Mouse (Mus musculus): ENCODE data around the gene Rpl3l. TPM values are rescaled to one million over a fixed set of nuclear protein-coding genes. Genes with fewer than 3 reads are reported as not detected.

Gene Rpl3l
- 0.50 TPM in 1 of 2 replicates, not detected in the other for total RNA-seq (2017)

GRCm38 (mm10) chr17:24727618-24728017 is at the start of gene Rpl3l:
Rpl3l (plus strand) TSS chr17:24727820.
- no peak for ATAC-seq (replicated peaks; ENCODE audit: low read depth, poor library complexity, severe bottlenecking)

DNA sequence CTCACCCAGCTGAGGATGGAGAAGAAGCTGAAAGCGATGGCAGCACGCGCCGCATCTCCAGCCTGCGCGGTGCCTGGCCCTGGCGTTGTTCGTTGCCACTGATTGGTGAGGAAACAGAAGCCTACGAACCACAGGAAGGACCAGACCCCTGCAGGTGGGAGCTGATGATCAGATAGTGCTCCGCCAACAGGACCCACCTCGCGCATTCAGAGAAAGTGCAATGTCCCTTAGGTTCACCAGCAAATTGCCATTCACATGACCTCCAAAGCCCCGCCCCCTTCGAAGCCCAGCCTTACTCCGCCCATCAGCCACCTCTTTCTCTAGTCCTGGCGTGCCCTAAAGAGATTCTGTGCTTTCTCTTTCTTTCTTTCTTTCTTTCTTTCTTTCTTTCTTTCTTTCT is 41.1 kb upstream of the Rpl3l start:
- peak; percentile 67 for ATAC-seq (replicated peaks; ENCODE audit: low read depth, poor library complexity, severe bottlenecking)

- ATAC-seq (replicated peaks; ENCODE audit: low read depth, poor library complexity, severe bottlenecking) = peak; percentile 73
These were observed 40.4 kb upstream of the Rpl3l start for GRCm38 (mm10) chr17:24687146-24687595.

DNA sequence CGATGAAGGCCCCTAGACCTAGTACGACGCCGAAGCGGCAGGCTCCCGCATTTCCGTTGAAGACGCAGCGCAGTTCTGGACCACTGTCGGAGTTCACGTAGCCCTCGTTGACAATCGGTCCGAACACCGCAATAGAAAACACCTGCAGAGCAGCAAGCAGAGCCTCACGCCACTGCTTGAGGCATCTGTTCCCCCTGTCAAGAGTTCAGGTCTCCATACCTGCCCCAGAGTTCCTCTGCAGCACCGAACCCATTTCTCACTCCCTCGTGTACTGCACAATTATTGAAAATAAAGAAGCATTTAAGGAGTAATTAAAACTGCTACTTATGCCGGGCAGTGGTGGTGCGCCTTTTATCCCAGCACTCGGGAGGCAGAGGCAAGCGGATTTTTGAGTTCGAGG is 40.0 kb upstream of the Rpl3l start:
- no peak for ATAC-seq (replicated peaks; ENCODE audit: low read depth, poor library complexity, severe bottlenecking)

GRCm38 (mm10) chr17:24689251-24690081 is 38.2 kb upstream of the Rpl3l start, which contains the start of gene Syngr3:
Syngr3 (minus strand) TSS chr17:24689955.
- ATAC-seq (replicated peaks; ENCODE audit: low read depth, poor library complexity, severe bottlenecking) = no peak

DNA sequence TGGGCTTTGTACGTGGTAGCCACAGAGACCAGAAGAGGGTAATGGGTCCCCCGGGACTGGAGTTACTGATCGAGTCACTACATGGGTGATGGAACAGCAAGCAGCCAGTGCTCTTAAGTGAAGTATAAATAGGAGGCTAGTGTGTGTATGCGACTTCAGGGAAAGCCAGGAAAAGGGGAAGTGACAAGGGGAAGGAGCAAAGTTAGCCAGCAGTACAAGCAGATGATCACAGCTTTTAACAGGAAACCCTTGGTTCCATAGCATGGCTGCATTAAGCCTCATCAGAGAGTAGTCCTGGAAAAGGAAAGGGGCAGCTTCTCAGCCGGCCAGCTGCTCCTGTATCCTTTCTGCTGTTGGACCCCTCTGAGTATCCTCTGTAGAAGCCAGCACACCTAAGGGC is 35.2 kb upstream of the Rpl3l start:
- ATAC-seq (replicated peaks; ENCODE audit: low read depth, poor library complexity, severe bottlenecking) = no peak

- ATAC-seq (replicated peaks; ENCODE audit: low read depth, poor library complexity, severe bottlenecking) = no peak
These were observed 32.2 kb upstream of the Rpl3l start for GRCm38 (mm10) chr17:24695326-24696010.

DNA sequence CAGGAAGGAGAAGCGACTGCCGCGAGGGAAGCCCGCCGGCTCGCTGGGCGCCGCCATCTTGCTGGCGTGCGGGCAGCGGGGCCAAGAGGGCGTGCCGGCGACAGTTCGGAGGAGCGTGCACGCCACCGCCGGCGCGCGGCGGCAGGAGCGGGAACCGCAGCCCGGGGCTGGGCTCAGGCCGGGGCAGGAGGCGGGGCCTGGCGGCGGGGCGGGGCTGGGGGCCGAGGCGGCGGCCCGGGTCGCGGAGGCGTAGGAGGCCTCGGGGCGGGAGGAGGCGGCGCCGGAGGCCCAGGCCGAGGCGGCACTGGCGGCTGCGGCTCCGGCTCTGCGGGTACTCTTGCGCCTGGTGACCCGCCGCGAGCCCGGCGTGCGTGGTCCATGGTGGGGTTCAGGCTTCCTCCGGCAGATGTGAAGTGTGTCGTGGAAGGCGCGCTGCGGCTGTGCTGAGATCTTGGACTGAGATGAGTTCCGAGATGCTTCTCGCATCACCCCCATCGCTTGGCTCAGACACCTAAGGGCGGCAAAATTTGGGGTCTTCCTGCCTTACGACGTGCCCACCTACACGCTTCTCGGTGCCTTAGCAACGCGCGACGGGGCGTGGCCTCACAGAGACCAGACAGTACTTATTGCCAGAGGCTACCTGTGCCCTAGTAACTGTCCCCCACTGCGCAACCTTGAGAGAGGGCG is 31.5 kb upstream of the Rpl3l start, which contains the start of the genes Gfer and Noxo1:
Gfer (minus strand) TSS at position 146 of the 687 bp plus-strand sequence.
Noxo1 (plus strand) TSS at position 224 of the 687 bp plus-strand sequence.
- ATAC-seq (replicated peaks; ENCODE audit: low read depth, poor library complexity, severe bottlenecking) = peak; percentile 71

DNA sequence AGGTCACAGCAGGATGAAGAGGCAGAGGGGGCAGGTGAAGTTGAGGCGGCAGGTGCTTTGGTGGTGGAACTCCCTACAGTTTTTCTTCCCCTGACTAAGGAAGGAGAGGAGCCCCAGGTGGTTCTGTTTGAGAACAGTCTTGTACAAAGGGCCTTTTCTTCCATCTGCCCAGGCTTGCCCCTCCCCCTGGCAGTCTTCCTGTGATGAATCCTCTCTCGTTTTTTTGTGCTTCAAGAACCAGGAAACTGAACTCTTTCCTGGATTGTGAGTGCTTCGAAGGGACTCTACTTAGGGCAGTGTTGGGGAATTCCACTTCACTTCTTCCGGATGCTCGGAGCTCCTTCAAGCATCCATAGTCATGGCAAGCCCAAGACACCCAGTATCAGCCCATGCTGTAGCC is 29.6 kb upstream of the Rpl3l start:
- ATAC-seq (replicated peaks; ENCODE audit: low read depth, poor library complexity, severe bottlenecking) = no peak

GRCm38 (mm10) chr17:24698715-24699114 is 28.9 kb upstream of the Rpl3l start:
- no peak for ATAC-seq (replicated peaks; ENCODE audit: low read depth, poor library complexity, severe bottlenecking)

DNA sequence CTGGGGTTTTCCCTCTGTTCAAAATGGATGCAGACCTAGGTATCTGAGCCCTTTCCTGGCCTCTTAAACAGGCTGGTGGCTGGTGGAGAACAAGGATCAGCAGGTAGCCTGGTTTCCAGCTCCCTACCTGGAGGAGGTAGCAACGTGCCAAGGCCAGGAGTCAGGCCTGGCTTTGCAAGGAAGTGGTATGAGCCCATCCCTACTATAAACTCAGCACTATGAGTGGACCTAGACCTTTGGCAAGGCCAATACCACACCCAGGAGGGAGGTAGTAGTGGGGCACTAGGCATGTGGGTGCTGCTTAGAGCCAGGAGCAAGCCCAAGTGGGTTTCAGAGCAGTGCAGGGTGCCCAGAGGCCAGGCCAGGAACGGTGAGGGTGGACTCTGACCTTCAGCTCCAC is 28.1 kb upstream of the Rpl3l start:
- no peak for ATAC-seq (replicated peaks; ENCODE audit: low read depth, poor library complexity, severe bottlenecking)

- ATAC-seq (replicated peaks; ENCODE audit: low read depth, poor library complexity, severe bottlenecking) = no peak
These were observed 26.4 kb upstream of the Rpl3l start for GRCm38 (mm10) chr17:24701251-24701650.

GRCm38 (mm10) chr17:24705821-24706220 is 21.8 kb upstream of the Rpl3l start:
- ATAC-seq (replicated peaks; ENCODE audit: low read depth, poor library complexity, severe bottlenecking) = no peak

GRCm38 (mm10) chr17:24706982-24707800 is 20.4 kb upstream of the Rpl3l start, which contains the start of gene Tbl3:
Tbl3 (minus strand) TSS chr17:24707660.
- ATAC-seq (replicated peaks; ENCODE audit: low read depth, poor library complexity, severe bottlenecking) = peak; percentile 91

GRCm38 (mm10) chr17:24707801-24708425 is 19.7 kb upstream of the Rpl3l start:
- peak; percentile 28 for ATAC-seq (replicated peaks; ENCODE audit: low read depth, poor library complexity, severe bottlenecking)

DNA sequence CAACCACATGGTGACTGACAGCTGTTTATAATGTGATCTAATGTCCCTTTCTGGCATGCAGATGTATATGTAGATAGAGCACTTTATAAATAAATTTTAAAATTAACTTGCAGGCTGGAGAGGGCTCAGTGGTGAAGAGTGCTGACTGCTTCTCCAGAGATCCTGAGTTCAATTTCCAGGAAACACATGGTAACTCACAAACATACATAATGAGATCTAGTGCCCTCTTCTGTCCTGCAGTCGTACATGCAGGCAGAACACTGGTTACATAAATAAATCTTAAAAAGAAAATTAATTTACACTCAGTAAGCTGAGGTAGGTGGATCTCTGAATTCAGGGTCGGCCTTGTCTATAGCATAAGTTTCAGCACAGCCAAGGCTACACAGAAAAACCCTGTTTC is 19.0 kb upstream of the Rpl3l start:
- peak; percentile 48 for ATAC-seq (replicated peaks; ENCODE audit: low read depth, poor library complexity, severe bottlenecking)

DNA sequence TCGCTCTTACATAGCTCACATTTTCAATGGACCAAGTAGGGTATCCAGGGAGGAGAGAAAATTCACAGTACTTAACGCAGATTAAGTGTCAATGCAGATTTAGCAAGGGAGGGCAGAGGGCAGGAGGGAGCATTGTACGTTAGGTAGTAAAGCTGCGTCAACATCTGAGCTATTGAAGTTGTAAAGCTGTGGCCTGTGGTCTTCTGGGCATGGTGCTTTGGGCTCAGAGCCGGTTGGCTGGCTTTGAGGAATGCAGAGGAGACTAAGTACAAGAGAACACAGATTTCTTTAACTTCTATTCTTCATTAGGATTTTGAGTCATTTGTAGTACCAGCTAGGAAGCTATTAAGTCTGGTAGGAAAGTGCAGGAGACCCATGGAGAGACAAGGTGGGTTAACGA is 12.1 kb upstream of the Rpl3l start:
- ATAC-seq (replicated peaks; ENCODE audit: low read depth, poor library complexity, severe bottlenecking) = no peak

DNA sequence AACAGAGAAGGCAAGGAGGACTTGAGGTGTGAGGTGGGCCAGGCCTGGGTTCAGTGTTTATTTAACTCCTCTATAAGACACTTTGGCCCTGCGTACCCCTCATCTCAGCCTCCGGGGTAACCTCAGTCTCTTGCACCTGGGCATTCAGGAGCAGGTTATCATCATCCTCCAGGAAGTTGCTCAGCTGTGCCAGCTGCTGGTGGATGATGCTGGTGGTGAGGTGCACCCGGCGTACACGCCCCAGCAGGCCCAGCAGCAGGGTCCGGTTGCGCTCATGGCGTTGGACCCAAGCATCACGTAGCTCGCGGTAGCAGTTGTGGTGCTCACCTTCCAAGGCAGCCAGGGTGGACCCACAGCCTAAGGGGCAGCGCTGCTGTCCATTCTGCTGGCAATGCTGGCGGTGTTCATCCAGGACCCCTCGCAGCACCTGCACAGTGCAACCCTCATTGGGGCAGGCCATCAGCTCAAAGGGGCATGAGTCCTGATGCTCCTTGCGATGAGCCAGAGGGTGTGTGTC is 11.4 kb upstream of the Rpl3l start:
- ATAC-seq (replicated peaks; ENCODE audit: low read depth, poor library complexity, severe bottlenecking) = no peak

GRCm38 (mm10) chr17:24717943-24718342 is 9.7 kb upstream of the Rpl3l start, which contains the start of the genes Rnf151 and Rps2:
Rnf151 (minus strand) TSS chr17:24718063.
Rps2 (plus strand) TSS chr17:24718116.
- no peak for ATAC-seq (replicated peaks; ENCODE audit: low read depth, poor library complexity, severe bottlenecking)

Data from common myeloid progenitor, adult 5-6 weeks (primary cell).